Mouse (Mus musculus): ENCODE measurements around the gene Adprm. TPM values are rescaled to one million over a fixed set of nuclear protein-coding genes. Genes with fewer than 3 reads are reported as not detected.

The Adprm gene
- polyA plus RNA-seq, 1 experiment from 2014 or later: 35.4 TPM

GRCm38 (mm10) chr11:67085489-67085888, 33.1 kb upstream of the Adprm start:
- no peak overlapping the region for H3K4me3 ChIP-seq (replicated peaks)
- WGBS: 2% methylated on average over 6 of the region's 6 CpGs
- H3K9ac ChIP-seq: no peak overlapping the region
- peaks cover 23% of the 10 kb centered on the region for H3K27me3 ChIP-seq
- no peaks in the 10 kb centered on the region for H3K9me3 ChIP-seq (replicated peaks)
- H3K4me1 ChIP-seq: no peaks in the 10 kb centered on the region; the same call in 1 of the 2 replicates
- ATAC-seq (ENCODE audit: insufficient number of reproducible peaks, low FRiP score, low TSS enrichment, low read depth): no peak
- H3K36me3 ChIP-seq: no peaks in the 10 kb centered on the region
- no peak overlapping the region for H3K27ac ChIP-seq (replicated peaks)
- no peak overlapping the region for H3K4me2 ChIP-seq (replicated peaks)

- Histone ChIP-seq H3K4me2 (replicated peaks) (no peak overlapping the region), H3K27ac (replicated peaks) (no peak overlapping the region), H3K9me3 (replicated peaks) (no peaks in the 10 kb centered on the region), H3K9ac (no peak overlapping the region), H3K27me3 (peaks cover 23% of the 10 kb centered on the region), H3K36me3 (no peaks in the 10 kb centered on the region), H3K4me3 (replicated peaks) (no peak overlapping the region; the same call in 1 of the 2 replicates), H3K4me1 (no peaks in the 10 kb centered on the region; the same call in 1 of the 2 replicates)
- 38% methylated on average over 32 of the region's 32 CpGs for WGBS
- ATAC-seq (ENCODE audit: insufficient number of reproducible peaks, low FRiP score, low TSS enrichment, low read depth): no peak
These were observed 31.4 kb upstream of the Adprm start for GRCm38 (mm10) chr11:67083712-67084340.

GRCm38 (mm10) chr11:67083239-67083638, 30.8 kb upstream of the Adprm start:
- no peak for ATAC-seq (ENCODE audit: insufficient number of reproducible peaks, low FRiP score, low TSS enrichment, low read depth)
- H3K9me3 ChIP-seq (replicated peaks): no peaks in the 10 kb centered on the region
- no peak overlapping the region for H3K27ac ChIP-seq (replicated peaks)
- H3K4me3 ChIP-seq (replicated peaks): no peak overlapping the region
- no peak overlapping the region for H3K9ac ChIP-seq
- H3K4me2 ChIP-seq (replicated peaks): no peak overlapping the region
- H3K4me1 ChIP-seq: no peaks in the 10 kb centered on the region; the same call in 1 of the 2 replicates
- H3K27me3 ChIP-seq: peaks cover 23% of the 10 kb centered on the region
- WGBS: 58% methylated on average over 6 of the region's 6 CpGs
- H3K36me3 ChIP-seq: no peaks in the 10 kb centered on the region

GRCm38 (mm10) chr11:67082793-67083192, 30.4 kb upstream of the Adprm start:
- ATAC-seq (ENCODE audit: insufficient number of reproducible peaks, low FRiP score, low TSS enrichment, low read depth): no peak
- Histone ChIP-seq H3K4me2 (replicated peaks) (no peak overlapping the region), H3K27me3 (peaks cover 23% of the 10 kb centered on the region), H3K4me3 (replicated peaks) (no peak overlapping the region), H3K27ac (replicated peaks) (no peak overlapping the region), H3K9ac (no peak overlapping the region), H3K4me1 (no peaks in the 10 kb centered on the region; the same call in 1 of the 2 replicates), H3K36me3 (no peaks in the 10 kb centered on the region), H3K9me3 (replicated peaks) (no peaks in the 10 kb centered on the region)
- WGBS: 85% methylated on average over 13 of the region's 13 CpGs

- Histone ChIP-seq H3K4me2 (replicated peaks) (no peak overlapping the region), H3K9me3 (replicated peaks) (no peaks in the 10 kb centered on the region), H3K36me3 (no peaks in the 10 kb centered on the region), H3K4me1 (no peaks in the 10 kb centered on the region; the same call in 1 of the 2 replicates), H3K4me3 (replicated peaks) (no peak overlapping the region), H3K27ac (replicated peaks) (no peak overlapping the region), H3K9ac (no peak overlapping the region), H3K27me3 (peaks cover 23% of the 10 kb centered on the region)
- WGBS: 87% methylated on average over 7 of the region's 7 CpGs
- no peak for ATAC-seq (ENCODE audit: insufficient number of reproducible peaks, low FRiP score, low TSS enrichment, low read depth)
These were observed 29.8 kb upstream of the Adprm start for GRCm38 (mm10) chr11:67082188-67082587.

- ATAC-seq (ENCODE audit: insufficient number of reproducible peaks, low FRiP score, low TSS enrichment, low read depth): 0 out of 2 replicates have a peak, but pooled peaks have one; percentile 36
These were observed 28.8 kb upstream of the Adprm start for GRCm38 (mm10) chr11:67081125-67081649.

GRCm38 (mm10) chr11:67080168-67080567, 27.8 kb upstream of the Adprm start:
- H3K27me3 ChIP-seq: peaks cover 21% of the 10 kb centered on the region
- H3K27ac ChIP-seq (replicated peaks): no peak overlapping the region
- no peaks in the 10 kb centered on the region; the same call in 1 of the 2 replicates for H3K4me1 ChIP-seq
- H3K4me2 ChIP-seq (replicated peaks): no peak overlapping the region
- ATAC-seq (ENCODE audit: insufficient number of reproducible peaks, low FRiP score, low TSS enrichment, low read depth): 0 out of 2 replicates have a peak, but pooled peaks have one; percentile 13
- no peaks in the 10 kb centered on the region for H3K9me3 ChIP-seq (replicated peaks)
- WGBS: 9% methylated on average over 3 of the region's 3 CpGs
- H3K36me3 ChIP-seq: no peaks in the 10 kb centered on the region
- H3K4me3 ChIP-seq (replicated peaks): no peak overlapping the region
- no peak overlapping the region for H3K9ac ChIP-seq

More at GRCm38 (mm10) chr11:67081125-67081649, 28.8 kb upstream of the Adprm start:
- Histone ChIP-seq H3K4me3 (replicated peaks) (no peak overlapping the region), H3K36me3 (no peaks in the 10 kb centered on the region), H3K27ac (replicated peaks) (no peak overlapping the region), H3K9me3 (replicated peaks) (no peaks in the 10 kb centered on the region), H3K27me3 (peaks cover 23% of the 10 kb centered on the region), H3K4me1 (no peaks in the 10 kb centered on the region; the same call in 1 of the 2 replicates), H3K4me2 (replicated peaks) (no peak overlapping the region), H3K9ac (no peak overlapping the region)
- WGBS: 4% methylated on average over 11 of the region's 11 CpGs

GRCm38 (mm10) chr11:67079740-67080139, 27.3 kb upstream of the Adprm start:
- H3K9ac ChIP-seq: no peak overlapping the region
- H3K27me3 ChIP-seq: peaks cover 17% of the 10 kb centered on the region
- no peaks in the 10 kb centered on the region; the same call in 1 of the 2 replicates for H3K4me1 ChIP-seq
- H3K36me3 ChIP-seq: no peaks in the 10 kb centered on the region
- no peak overlapping the region for H3K4me2 ChIP-seq (replicated peaks)
- H3K9me3 ChIP-seq (replicated peaks): no peaks in the 10 kb centered on the region
- no peak overlapping the region for H3K27ac ChIP-seq (replicated peaks)
- ATAC-seq (ENCODE audit: insufficient number of reproducible peaks, low FRiP score, low TSS enrichment, low read depth): no peak
- 69% methylated on average over 11 of the region's 11 CpGs for WGBS
- no peak overlapping the region for H3K4me3 ChIP-seq (replicated peaks)

- no peak overlapping the region for H3K27ac ChIP-seq (replicated peaks)
- WGBS: 88% methylated on average over 6 of the region's 6 CpGs
These were observed 26.5 kb upstream of the Adprm start for GRCm38 (mm10) chr11:67078888-67079287.

GRCm38 (mm10) chr11:67078000-67078399, 25.6 kb upstream of the Adprm start, which contains the start of gene Myh3:
TSS of gene Myh3 (plus strand) at chr11:67078300.
- Histone ChIP-seq H3K9me3 (replicated peaks) (no peaks in the 10 kb centered on the region), H3K27me3 (peaks cover 4% of the 10 kb centered on the region; the same call in 1 of the 2 replicates), H3K9ac (no peak within 1 kb of the TSS), H3K4me2 (replicated peaks) (no peak within 1 kb of the TSS), H3K27ac (replicated peaks) (0 out of 2 replicates have a peak within 1 kb of the TSS, but pooled peaks have one; percentile 4), H3K4me3 (replicated peaks) (peak within 1 kb of the TSS; percentile 3), H3K4me1 (no peaks in the 10 kb centered on the region; the same call in 1 of the 2 replicates), H3K36me3 (no peaks in the 10 kb centered on the region)
- no peak for ATAC-seq (ENCODE audit: insufficient number of reproducible peaks, low FRiP score, low TSS enrichment, low read depth)
- WGBS: 80% methylated on average over 5 of the region's 5 CpGs

More at GRCm38 (mm10) chr11:67078888-67079287, 26.5 kb upstream of the Adprm start:
- H3K9ac ChIP-seq: no peak overlapping the region
- ATAC-seq (ENCODE audit: insufficient number of reproducible peaks, low FRiP score, low TSS enrichment, low read depth): no peak
- H3K27me3 ChIP-seq: peaks cover 9% of the 10 kb centered on the region
- H3K4me3 ChIP-seq (replicated peaks): peak overlapping the region; percentile 3; the same call in 1 of the 2 replicates
- H3K4me2 ChIP-seq (replicated peaks): no peak overlapping the region
- H3K9me3 ChIP-seq (replicated peaks): no peaks in the 10 kb centered on the region
- H3K36me3 ChIP-seq: no peaks in the 10 kb centered on the region
- H3K4me1 ChIP-seq: no peaks in the 10 kb centered on the region; the same call in 1 of the 2 replicates

GRCm38 (mm10) chr11:67077435-67077834, 25.0 kb upstream of the Adprm start:
- no peaks in the 10 kb centered on the region; the same call in 1 of the 2 replicates for H3K4me1 ChIP-seq
- 59% methylated on average over 3 of the region's 3 CpGs for WGBS
- H3K27me3 ChIP-seq: no peaks in the 10 kb centered on the region
- no peak overlapping the region for H3K9ac ChIP-seq
- H3K4me2 ChIP-seq (replicated peaks): no peak overlapping the region
- H3K27ac ChIP-seq (replicated peaks): 0 out of 2 replicates have a peak overlapping the region, but pooled peaks have one; percentile 4
- ATAC-seq (ENCODE audit: insufficient number of reproducible peaks, low FRiP score, low TSS enrichment, low read depth): no peak
- H3K4me3 ChIP-seq (replicated peaks): no peak overlapping the region
- no peaks in the 10 kb centered on the region for H3K9me3 ChIP-seq (replicated peaks)
- no peaks in the 10 kb centered on the region for H3K36me3 ChIP-seq
